Mouse (Mus musculus) liver, embryonic 11.5 days (tissue): ENCODE data around the gene Ugt1a10. TPM values are rescaled to one million over a fixed set of nuclear protein-coding genes. Genes with fewer than 3 reads are reported as not detected.
"Not testable (repeated sequence)": the region's sequence is repeated elsewhere in the genome, so short reads cannot be mapped to it uniquely, and the experiment has no call there.

Experiments used
- ATAC-seq: fragments of 200-750 bp; cut with Nextera tagmentation; replicated peaks from 2 replicates; pipeline ENCODE4 v1.8.0; 2017; ENCODE audit warnings: moderate number of reproducible peaks, mild to moderate bottlenecking, moderate TSS enrichment, moderate library complexity; ENCODE audit not compliant: low FRiP score
- DNase-seq: peaks from one replicate; pipeline ENCODE4 v3.0.0-alpha.2; 2017; ENCODE audit warnings: low spot score
- H3K27ac ChIP-seq: fragments of 300-500 bp; sonication (generic); 2 replicates; pipeline ENCODE4 v1.5.1; 2014; ENCODE audit warnings: mild to moderate bottlenecking, low read depth, low read length, control low read depth
- H3K27me3 ChIP-seq: fragments of 300-500 bp; sonication (generic); replicated peaks from 2 replicates; pipeline ENCODE4 v1.6.1; 2014; ENCODE audit warnings: low read length, mixed read lengths; ENCODE audit not compliant: control insufficient read depth, insufficient read depth
- H3K36me3 ChIP-seq: fragments of 300-500 bp; sonication (generic); 2 replicates; pipeline ENCODE4 v1.6.1; 2014; ENCODE audit warnings: mild to moderate bottlenecking, low read length, moderate library complexity, mixed read lengths; ENCODE audit not compliant: control insufficient read depth, insufficient read depth
- H3K4me1 ChIP-seq: fragments of 300-500 bp; sonication (generic); replicated peaks from 2 replicates; pipeline ENCODE4 v1.6.1; 2014; ENCODE audit warnings: low read length, mixed read lengths; ENCODE audit not compliant: control insufficient read depth, insufficient read depth
- H3K4me2 ChIP-seq: fragments of 300-500 bp; sonication (generic); 2 replicates; pipeline ENCODE4 v1.6.1; 2014; ENCODE audit warnings: mild to moderate bottlenecking, control low read depth, moderate library complexity
- H3K4me3 ChIP-seq: fragments of 300-500 bp; sonication (generic); 2 replicates; pipeline ENCODE4 v1.5.1; 2014; ENCODE audit warnings: low read depth, low read length, control low read depth
- H3K9ac ChIP-seq: fragments of 300-500 bp; sonication (generic); 2 replicates; pipeline ENCODE4 v1.6.1; 2014; ENCODE audit warnings: low read depth, low read length, control low read depth
- H3K9me3 ChIP-seq: fragments of 300-500 bp; sonication (generic); 2 replicates; pipeline ENCODE4 v1.6.1; 2016; ENCODE audit warnings: low read length, inconsistent platforms, mixed read lengths; ENCODE audit not compliant: control insufficient read depth
- WGBS: fragments of 180-500 bp; shearing (Covaris S2); extraction: QIAGEN DNeasy Blood & Tissue Kit; methylation state at CpG from one replicate; pipeline ENCODE4 v1.1.7; 2014; 5-methylcytosine and 5-hydroxymethylcytosine counted together
- polyA plus RNA-seq: library from polyadenylated mRNA; unstranded; fragments of >200 nt; fragmentation: Nextera tagmentation; extraction: Ambion mirVana; gene quantifications from 2 replicates; pipeline ENCODE4 v1.2.1, GENCODE M21; 2014

Gene Ugt1a10
- polyA plus RNA-seq, 1 experiment from 2014 or later = not detected

DNA sequence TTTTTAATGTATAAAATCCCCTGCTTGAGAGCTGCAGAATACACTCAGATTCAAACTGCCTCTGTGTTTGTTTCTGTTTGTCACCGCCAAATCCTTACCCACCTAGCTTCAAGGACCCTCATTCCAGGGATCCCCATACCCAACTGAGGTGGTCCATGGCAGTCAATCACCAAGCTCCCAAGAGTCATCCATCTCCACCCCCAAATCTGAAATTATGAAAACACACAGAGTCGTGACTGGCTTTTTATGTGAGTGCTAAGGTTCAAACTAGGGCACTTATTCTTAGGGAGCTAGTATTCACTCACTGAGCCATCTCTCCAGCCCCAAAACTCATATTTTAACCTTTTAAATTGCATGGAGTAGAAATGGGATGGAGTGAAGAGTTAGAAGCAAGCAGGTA is 170.1 kb downstream of the Ugt1a10 start:
- H3K9ac ChIP-seq, H3K27ac ChIP-seq, ATAC-seq, H3K36me3 ChIP-seq, H3K4me1 ChIP-seq, H3K4me3 ChIP-seq, H3K27me3 ChIP-seq, H3K4me2 ChIP-seq: not testable (repeated sequence)
- DNase-seq = peak; percentile 30
- H3K9me3 ChIP-seq = peaks cover 52% of the 10 kb centered on the region
- 36% methylated on average over 2 of the region's 2 CpGs for WGBS

DNA sequence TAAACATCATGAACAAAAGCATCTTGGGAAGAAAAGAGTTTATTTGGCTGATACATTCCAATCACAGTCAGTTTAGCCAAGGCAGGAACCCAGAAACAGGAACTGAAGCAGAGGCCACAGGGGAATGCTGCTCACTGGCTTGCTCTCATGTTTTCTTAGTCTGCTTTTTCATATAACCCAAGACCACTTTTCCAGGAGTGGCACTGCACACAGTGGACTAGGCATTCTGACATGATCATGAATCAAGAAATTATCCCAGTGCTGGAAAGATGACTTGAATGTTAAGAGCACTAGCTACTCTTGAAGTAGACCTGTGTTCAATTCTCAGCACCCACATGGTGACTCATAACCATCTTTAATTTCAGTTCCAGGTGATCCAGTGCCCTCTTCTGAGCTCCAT is 170.6 kb downstream of the Ugt1a10 start:
- no peak overlapping the region for H3K27ac ChIP-seq
- DNase-seq (peak; percentile 31), ATAC-seq (no peak)
- no peak overlapping the region for H3K9ac ChIP-seq
- H3K36me3 ChIP-seq = no peaks in the 10 kb centered on the region
- no peaks in the 10 kb centered on the region for H3K27me3 ChIP-seq
- H3K9me3 ChIP-seq = peaks cover 56% of the 10 kb centered on the region
- no peak overlapping the region for H3K4me2 ChIP-seq
- no peak overlapping the region for H3K4me3 ChIP-seq
- no peaks in the 10 kb centered on the region for H3K4me1 ChIP-seq

DNA sequence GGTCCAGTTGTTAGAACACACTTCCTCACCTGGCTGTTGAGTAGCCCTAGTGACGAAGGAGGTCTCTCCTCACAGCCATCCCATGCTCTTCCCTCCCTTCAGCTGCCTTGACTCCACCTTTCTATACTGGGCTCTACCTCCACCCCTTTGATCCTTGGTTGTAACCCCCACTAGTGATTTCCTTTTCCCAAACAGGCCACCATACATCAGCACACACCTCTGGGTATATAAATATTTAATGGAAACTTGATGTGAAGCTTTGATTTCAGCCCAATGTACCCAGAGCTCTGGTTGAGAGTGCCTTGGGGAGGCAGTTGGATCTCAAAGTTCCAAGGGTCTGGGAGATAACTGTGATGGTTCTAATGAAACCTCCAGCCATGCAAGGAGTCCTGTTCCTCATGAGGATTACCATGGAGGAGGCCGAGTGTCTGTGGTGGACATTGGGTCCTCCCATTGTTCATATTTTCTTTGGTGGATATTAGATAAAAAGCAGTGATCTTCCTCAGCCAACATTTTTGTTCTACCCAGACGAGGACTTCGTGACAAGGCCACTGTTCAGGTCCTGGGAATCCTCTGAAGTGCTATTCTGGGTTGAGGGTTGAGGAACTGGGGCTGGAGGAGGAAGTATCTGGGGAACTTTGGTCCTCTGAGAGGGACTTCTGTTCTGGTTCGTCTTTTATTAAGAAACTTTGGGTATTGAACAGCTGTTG is 171.6 kb downstream of the Ugt1a10 start, which contains the start of gene Mroh2a:
Gene Mroh2a (plus strand): TSS at position 317 of the 710 bp plus-strand sequence.
- Histone ChIP-seq H3K36me3 (no peaks in the 10 kb centered on the region), H3K9me3 (peaks cover 67% of the 10 kb centered on the region), H3K9ac (no peak within 1 kb of the TSS), H3K27ac (no peak within 1 kb of the TSS), H3K4me3 (no peak within 1 kb of the TSS), H3K4me1 (no peaks in the 10 kb centered on the region), H3K27me3 (no peaks in the 10 kb centered on the region), H3K4me2 (no peak within 1 kb of the TSS)
- ATAC-seq (no peak), DNase-seq (peak; percentile 33)
- WGBS = 50% methylated on average over 5 of the region's 5 CpGs

DNA sequence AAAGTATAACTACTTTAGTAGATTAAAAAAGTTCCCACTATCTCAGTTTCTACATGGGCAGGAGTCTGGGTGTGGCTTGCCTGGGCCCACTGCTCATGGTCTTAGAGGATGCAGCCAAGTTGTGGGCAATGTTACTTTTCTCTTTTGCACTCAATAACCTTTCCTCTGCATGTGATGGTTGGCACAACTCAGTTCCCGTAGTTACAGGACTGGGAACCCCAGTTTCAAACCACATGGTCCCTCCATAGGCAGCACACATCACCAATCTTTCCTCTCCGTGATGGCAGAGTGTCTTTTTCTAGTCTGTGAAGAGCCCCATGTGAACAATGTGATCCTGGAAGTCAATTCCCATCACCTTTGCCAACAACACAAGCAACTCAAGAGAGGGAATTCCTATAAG is 172.3 kb downstream of the Ugt1a10 start:
- Histone ChIP-seq H3K4me3 (no peak overlapping the region), H3K27me3 (no peaks in the 10 kb centered on the region), H3K27ac (no peak overlapping the region), H3K36me3 (no peaks in the 10 kb centered on the region), H3K9ac (no peak overlapping the region), H3K4me2 (no peak overlapping the region), H3K4me1 (no peaks in the 10 kb centered on the region), H3K9me3 (peaks cover 70% of the 10 kb centered on the region)
- DNase-seq = no peak
- ATAC-seq = no peak
- 54% methylated on average over 2 of the region's 2 CpGs for WGBS

DNA sequence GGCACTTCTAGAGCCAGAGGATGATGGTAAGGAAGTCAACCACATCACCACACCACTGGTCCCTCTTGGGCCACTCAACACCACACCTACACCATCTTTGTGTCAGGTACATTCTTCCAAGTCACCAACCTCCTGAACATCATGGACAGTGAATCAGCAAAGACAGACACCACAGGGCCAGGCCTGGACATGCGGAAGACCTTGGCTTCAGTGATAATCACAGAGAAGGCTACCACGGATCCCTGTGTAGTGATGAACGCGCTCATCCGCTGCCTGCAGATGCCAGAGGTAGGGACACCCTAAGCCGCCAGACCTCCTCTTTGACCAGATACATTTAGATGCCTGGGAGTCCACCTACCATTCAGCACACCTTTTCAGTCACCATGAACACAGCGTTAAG is 172.9 kb downstream of the Ugt1a10 start:
- peaks cover 76% of the 10 kb centered on the region for H3K9me3 ChIP-seq
- ATAC-seq = no peak
- WGBS = 66% methylated on average over 7 of the region's 7 CpGs

DNA sequence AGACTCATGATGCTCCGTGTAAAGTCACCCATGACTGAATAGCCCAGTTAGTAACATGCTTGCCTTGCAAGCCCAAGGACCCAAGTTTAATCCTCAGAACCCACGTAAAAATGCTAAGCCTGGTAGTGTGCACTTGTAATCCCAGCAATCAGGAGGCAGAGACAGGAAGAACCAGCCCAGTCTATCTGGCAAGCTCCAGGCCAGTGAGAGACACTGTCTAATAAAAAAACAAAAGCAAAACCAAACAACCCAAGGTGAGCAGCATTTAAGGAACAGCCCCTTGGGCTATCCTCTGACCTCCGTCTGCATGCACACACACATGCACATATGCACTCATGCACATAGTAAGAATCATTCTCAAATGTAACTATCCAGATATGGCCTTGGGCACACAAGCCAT is 174.4 kb downstream of the Ugt1a10 start:
- Histone ChIP-seq H3K9ac (no peak overlapping the region), H3K4me1 (no peaks in the 10 kb centered on the region), H3K4me3 (no peak overlapping the region), H3K4me2 (no peak overlapping the region), H3K9me3 (peaks cover 89% of the 10 kb centered on the region), H3K27me3 (no peaks in the 10 kb centered on the region), H3K27ac (no peak overlapping the region), H3K36me3 (no peaks in the 10 kb centered on the region)
- no peak for DNase-seq
- no peak for ATAC-seq
- 72% methylated on average over 3 of the region's 3 CpGs for WGBS

More for the DNA sequence above, 172.9 kb downstream of the Ugt1a10 start:
- Histone ChIP-seq H3K4me3 (no peak overlapping the region), H3K4me1 (no peaks in the 10 kb centered on the region), H3K4me2 (no peak overlapping the region), H3K27me3 (no peaks in the 10 kb centered on the region), H3K36me3 (no peaks in the 10 kb centered on the region), H3K27ac (no peak overlapping the region), H3K9ac (no peak overlapping the region)
- DNase-seq = no peak

DNA sequence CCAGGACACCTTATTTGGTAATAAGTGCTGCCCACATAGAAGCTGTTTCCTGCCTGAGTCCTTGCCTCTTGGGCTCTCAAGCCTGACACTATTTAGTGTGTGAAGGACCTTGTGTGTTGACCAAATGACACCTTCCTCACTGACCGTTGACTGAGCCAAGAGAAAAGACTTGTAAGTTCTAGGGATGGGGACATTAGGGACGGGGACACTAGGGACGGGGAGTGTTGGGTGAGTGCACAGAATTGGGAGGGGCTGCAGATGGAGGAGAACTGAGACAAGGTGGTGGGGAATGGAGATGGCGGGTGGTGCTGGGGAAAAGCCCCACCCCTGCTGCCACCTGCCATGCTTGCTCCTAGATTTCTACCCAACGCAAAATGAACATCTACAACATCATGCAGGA is 174.8 kb downstream of the Ugt1a10 start:
- no peak for ATAC-seq
- Histone ChIP-seq H3K27me3 (no peaks in the 10 kb centered on the region), H3K9ac (no peak overlapping the region), H3K36me3 (no peaks in the 10 kb centered on the region), H3K9me3 (peaks cover 93% of the 10 kb centered on the region), H3K4me1 (no peaks in the 10 kb centered on the region), H3K27ac (no peak overlapping the region), H3K4me2 (no peak overlapping the region), H3K4me3 (no peak overlapping the region)
- DNase-seq = no peak
- WGBS = 73% methylated on average over 5 of the region's 5 CpGs

DNA sequence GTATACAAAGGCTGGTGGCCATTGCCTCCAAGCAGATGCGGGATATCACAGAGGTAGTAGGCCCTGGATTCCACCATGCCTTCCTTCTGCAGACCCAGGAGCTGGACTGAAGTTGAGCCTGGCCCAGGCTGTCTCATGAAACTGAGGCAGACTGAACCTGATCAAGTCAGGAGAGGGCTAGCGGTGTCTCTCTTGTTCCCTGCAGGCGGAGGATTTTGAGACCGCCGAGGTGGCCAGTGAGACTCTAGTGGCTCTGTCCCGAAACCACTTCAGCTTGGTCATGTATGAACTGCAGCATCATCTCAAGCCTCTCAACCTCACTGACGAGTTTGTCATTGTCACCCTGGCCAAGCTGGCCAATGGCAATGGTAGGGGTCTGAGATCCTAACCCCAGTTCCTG is 175.2 kb downstream of the Ugt1a10 start:
- Histone ChIP-seq H3K27ac (no peak overlapping the region), H3K9me3 (peaks cover 95% of the 10 kb centered on the region)

More for the DNA sequence above, 175.2 kb downstream of the Ugt1a10 start:
- Histone ChIP-seq H3K4me1 (no peaks in the 10 kb centered on the region), H3K4me2 (no peak overlapping the region), H3K36me3 (no peaks in the 10 kb centered on the region), H3K4me3 (no peak overlapping the region), H3K9ac (no peak overlapping the region), H3K27me3 (no peaks in the 10 kb centered on the region)
- ATAC-seq (no peak), DNase-seq (no peak)
- WGBS = 68% methylated on average over 7 of the region's 7 CpGs
